Mouse (Mus musculus): ENCODE results near the gene Galk2. TPM values are rescaled to one million over a fixed set of nuclear protein-coding genes. Genes with fewer than 3 reads are reported as not detected.
A peak's percentile ranks its signal among the peaks of the same experiment; 100 is the strongest.

Galk2 gene
- total RNA-seq, 1 experiment = 16.3 TPM

DNA sequence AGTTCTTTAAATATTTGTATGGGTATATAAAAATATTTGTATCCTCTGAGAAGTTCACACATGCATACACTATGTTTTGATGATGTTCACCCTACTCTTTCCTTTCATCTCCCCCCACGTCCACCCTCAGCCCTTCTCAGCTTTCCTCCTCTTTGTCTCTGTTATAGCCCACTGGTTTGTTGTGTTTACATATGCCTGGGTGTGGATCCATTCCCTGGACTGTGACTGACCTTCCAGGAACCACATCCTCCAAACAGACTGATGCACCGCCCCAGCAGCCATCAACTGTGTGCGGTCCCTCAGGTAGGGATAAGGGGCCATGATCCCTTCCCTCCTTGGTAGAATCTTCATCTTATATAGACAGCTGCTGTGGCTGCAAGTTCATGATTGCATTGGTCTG lies 11.2 kb downstream of the Galk2 start:
- no peak for DNase-seq (ENCODE audit: low read depth, low spot score)
- peaks cover 2 to 6% of the 10 kb centered on the region in 2 experiments; a peak in 1 of 4 replicates for H3K4me1 ChIP-seq (ENCODE audit: control insufficient read depth in 2 of 2, insufficient read depth in 2 of 2, low read length in 2 of 2, poor library complexity in 1 of 2)
- in situ Hi-C loops (cut with MboI; ENCODE audit: low sequenced_read_pairs in 2 of 2, unreplicated experiment in 2 of 2) = no loop called here
- H3K4me3 ChIP-seq (ENCODE audit: insufficient read depth in 1 of 2, low read depth in 1 of 2, low read length in 2 of 2, poor library complexity in 1 of 2, severe bottlenecking in 1 of 2) = no peak overlapping the region
- TF ChIP-seq MAFK (IDR thresholded peaks at IDR 0.05; ENCODE audit: insufficient read depth, low read depth, low read length) = no peak
- no peaks in the 10 kb centered on the region for H3K9me3 ChIP-seq (ENCODE audit: control insufficient read depth, insufficient read depth, low read depth, low read length)
- no peaks in the 10 kb centered on the region; the same call in 1 of the 2 replicates for H3K36me3 ChIP-seq (ENCODE audit: control insufficient read depth, insufficient read depth, low read length, poor library complexity, severe bottlenecking)
- H3K9ac ChIP-seq (ENCODE audit: insufficient read depth, low read depth, low read length, poor library complexity, severe bottlenecking) = no peak overlapping the region
- no peak overlapping the region for H3K27ac ChIP-seq (ENCODE audit: insufficient read depth, low read depth, low read length, poor library complexity, severe bottlenecking)

GRCm38 (mm10) chr2:125885891-125886576 lies 27.1 kb downstream of the Galk2 start:
- no peak overlapping the region for H3K27ac ChIP-seq (ENCODE audit: insufficient read depth, low read depth, low read length, poor library complexity, severe bottlenecking)
- DNase-seq (ENCODE audit: low read depth, low spot score) = no peak
- H3K36me3 ChIP-seq (ENCODE audit: control insufficient read depth, insufficient read depth, low read length, poor library complexity, severe bottlenecking) = no peaks in the 10 kb centered on the region
- in situ Hi-C loops (cut with MboI; ENCODE audit: low sequenced_read_pairs in 2 of 2, unreplicated experiment in 2 of 2) = no loop called here
- TF ChIP-seq MAFK (IDR thresholded peaks at IDR 0.05; ENCODE audit: insufficient read depth, low read depth, low read length) = no peak
- no peak for TF ChIP-seq ZC3H11A (IDR thresholded peaks at IDR 0.05; ENCODE audit: borderline replicate concordance, low read depth, low read length)
- no peak for TF ChIP-seq HCFC1 (IDR thresholded peaks at IDR 0.05; ENCODE audit: borderline replicate concordance, insufficient read depth, low read length)
- no peak for TF ChIP-seq ZNF384 (IDR thresholded peaks at IDR 0.05; ENCODE audit: low read depth, low read length)
- no peak for TF ChIP-seq CHD2 (IDR thresholded peaks at IDR 0.05; ENCODE audit: low read depth, low read length)
- H3K9ac ChIP-seq (ENCODE audit: insufficient read depth, low read depth, low read length, poor library complexity, severe bottlenecking) = no peak overlapping the region
- no peaks in the 10 kb centered on the region for H3K4me1 ChIP-seq (ENCODE audit: control insufficient read depth in 2 of 2, insufficient read depth in 2 of 2, low read length in 2 of 2, poor library complexity in 1 of 2)
- no peaks in the 10 kb centered on the region for H3K9me3 ChIP-seq (ENCODE audit: control insufficient read depth, insufficient read depth, low read depth, low read length)
- no peak overlapping the region for H3K4me3 ChIP-seq (ENCODE audit: insufficient read depth in 1 of 2, low read depth in 1 of 2, low read length in 2 of 2, poor library complexity in 1 of 2, severe bottlenecking in 1 of 2)

- H3K9ac ChIP-seq (ENCODE audit: insufficient read depth, low read depth, low read length, poor library complexity, severe bottlenecking) = no peak overlapping the region; the same call in 1 of the 2 replicates
- no peaks in the 10 kb centered on the region for H3K9me3 ChIP-seq (ENCODE audit: control insufficient read depth, insufficient read depth, low read depth, low read length)
- TF ChIP-seq HCFC1 (IDR thresholded peaks at IDR 0.05; ENCODE audit: borderline replicate concordance, insufficient read depth, low read length) = no peak
- TF ChIP-seq ZNF384 (IDR thresholded peaks at IDR 0.05; ENCODE audit: low read depth, low read length) = peak; percentile 71
- no peak overlapping the region for H3K27ac ChIP-seq (ENCODE audit: insufficient read depth, low read depth, low read length, poor library complexity, severe bottlenecking)
- in situ Hi-C loops (cut with MboI; ENCODE audit: low sequenced_read_pairs in 2 of 2, unreplicated experiment in 2 of 2) = no loop called here
- no peak overlapping the region for H3K4me3 ChIP-seq (ENCODE audit: insufficient read depth in 1 of 2, low read depth in 1 of 2, low read length in 2 of 2, poor library complexity in 1 of 2, severe bottlenecking in 1 of 2)
- no peak for DNase-seq (ENCODE audit: low read depth, low spot score)
- no peaks in the 10 kb centered on the region; the same call in 1 of the 2 replicates for H3K36me3 ChIP-seq (ENCODE audit: control insufficient read depth, insufficient read depth, low read length, poor library complexity, severe bottlenecking)
- 0 out of 4 replicates have a peak, but pooled peaks cover 0 to 4% of the 10 kb centered on the region in 2 experiments for H3K4me1 ChIP-seq (ENCODE audit: control insufficient read depth in 2 of 2, insufficient read depth in 2 of 2, low read length in 2 of 2, poor library complexity in 1 of 2)
Observed at GRCm38 (mm10) chr2:125893096-125893495, 34.2 kb downstream of the Galk2 start.

GRCm38 (mm10) chr2:125895099-125895498 lies 36.2 kb downstream of the Galk2 start:
- Histone ChIP-seq H3K27ac (ENCODE audit: insufficient read depth, low read depth, low read length, poor library complexity, severe bottlenecking) (no peak overlapping the region), H3K9ac (ENCODE audit: insufficient read depth, low read depth, low read length, poor library complexity, severe bottlenecking) (no peak overlapping the region), H3K4me3 (ENCODE audit: insufficient read depth in 1 of 2, low read depth in 1 of 2, low read length in 2 of 2, poor library complexity in 1 of 2, severe bottlenecking in 1 of 2) (no peak overlapping the region), H3K9me3 (ENCODE audit: control insufficient read depth, insufficient read depth, low read depth, low read length) (no peaks in the 10 kb centered on the region), H3K4me1 (ENCODE audit: control insufficient read depth in 2 of 2, insufficient read depth in 2 of 2, low read length in 2 of 2, poor library complexity in 1 of 2) (0 out of 4 replicates have a peak, but pooled peaks cover 0 to 4% of the 10 kb centered on the region in 2 experiments), H3K36me3 (ENCODE audit: control insufficient read depth, insufficient read depth, low read length, poor library complexity, severe bottlenecking) (no peaks in the 10 kb centered on the region; the same call in 1 of the 2 replicates)
- no peak for DNase-seq (ENCODE audit: low read depth, low spot score)
- TF ChIP-seq MAFK (IDR thresholded peaks at IDR 0.05; ENCODE audit: insufficient read depth, low read depth, low read length) = no peak
- no peak for TF ChIP-seq ZNF384 (IDR thresholded peaks at IDR 0.05; ENCODE audit: low read depth, low read length)
- TF ChIP-seq HCFC1 (IDR thresholded peaks at IDR 0.05; ENCODE audit: borderline replicate concordance, insufficient read depth, low read length) = no peak
- TF ChIP-seq ZC3H11A (IDR thresholded peaks at IDR 0.05; ENCODE audit: borderline replicate concordance, low read depth, low read length) = no peak
- no peak for TF ChIP-seq CHD2 (IDR thresholded peaks at IDR 0.05; ENCODE audit: low read depth, low read length)
- in situ Hi-C loops (cut with MboI; ENCODE audit: low sequenced_read_pairs in 2 of 2, unreplicated experiment in 2 of 2) = no loop called here

GRCm38 (mm10) chr2:125896355-125896754 lies 37.4 kb downstream of the Galk2 start:
- H3K9ac ChIP-seq (ENCODE audit: insufficient read depth, low read depth, low read length, poor library complexity, severe bottlenecking) = no peak overlapping the region
- in situ Hi-C loops (cut with MboI; ENCODE audit: low sequenced_read_pairs in 2 of 2, unreplicated experiment in 2 of 2) = no loop called here
- H3K27ac ChIP-seq (ENCODE audit: insufficient read depth, low read depth, low read length, poor library complexity, severe bottlenecking) = no peak overlapping the region
- DNase-seq (ENCODE audit: low read depth, low spot score) = no peak
- 0 out of 4 replicates have a peak, but pooled peaks cover 0 to 4% of the 10 kb centered on the region in 2 experiments for H3K4me1 ChIP-seq (ENCODE audit: control insufficient read depth in 2 of 2, insufficient read depth in 2 of 2, low read length in 2 of 2, poor library complexity in 1 of 2)
- H3K4me3 ChIP-seq (ENCODE audit: insufficient read depth in 1 of 2, low read depth in 1 of 2, low read length in 2 of 2, poor library complexity in 1 of 2, severe bottlenecking in 1 of 2) = no peak overlapping the region
- H3K9me3 ChIP-seq (ENCODE audit: control insufficient read depth, insufficient read depth, low read depth, low read length) = no peaks in the 10 kb centered on the region
- no peaks in the 10 kb centered on the region; the same call in 1 of the 2 replicates for H3K36me3 ChIP-seq (ENCODE audit: control insufficient read depth, insufficient read depth, low read length, poor library complexity, severe bottlenecking)
- TF ChIP-seq CHD2 (IDR thresholded peaks at IDR 0.05; ENCODE audit: low read depth, low read length) (no peak), MAFK (IDR thresholded peaks at IDR 0.05; ENCODE audit: insufficient read depth, low read depth, low read length) (no peak), HCFC1 (IDR thresholded peaks at IDR 0.05; ENCODE audit: borderline replicate concordance, insufficient read depth, low read length) (no peak), ZC3H11A (IDR thresholded peaks at IDR 0.05; ENCODE audit: borderline replicate concordance, low read depth, low read length) (no peak), ZNF384 (IDR thresholded peaks at IDR 0.05; ENCODE audit: low read depth, low read length) (no peak)
